Mouse (Mus musculus) testis, adult 2 months (tissue): ENCODE data around the gene Fkbp6.

Experiments
- CTCF ChIP-seq: fragments of 200-500 bp; IDR thresholded peaks from 2 replicates; pipeline ENCODE4 v1.5.1; 2012; ENCODE audit warnings: low read depth, mild to moderate bottlenecking, inconsistent platforms, low read length, moderate library complexity; ENCODE audit not compliant: control insufficient read depth, insufficient read depth, insufficient replicate concordance
- POLR2A ChIP-seq: fragments of 200-500 bp; IDR thresholded peaks from 2 replicates; pipeline ENCODE4 v1.6.1; 2012; ENCODE audit warnings: low read depth, mild to moderate bottlenecking, inconsistent platforms, low read length, moderate library complexity; ENCODE audit not compliant: control insufficient read depth

DNA sequence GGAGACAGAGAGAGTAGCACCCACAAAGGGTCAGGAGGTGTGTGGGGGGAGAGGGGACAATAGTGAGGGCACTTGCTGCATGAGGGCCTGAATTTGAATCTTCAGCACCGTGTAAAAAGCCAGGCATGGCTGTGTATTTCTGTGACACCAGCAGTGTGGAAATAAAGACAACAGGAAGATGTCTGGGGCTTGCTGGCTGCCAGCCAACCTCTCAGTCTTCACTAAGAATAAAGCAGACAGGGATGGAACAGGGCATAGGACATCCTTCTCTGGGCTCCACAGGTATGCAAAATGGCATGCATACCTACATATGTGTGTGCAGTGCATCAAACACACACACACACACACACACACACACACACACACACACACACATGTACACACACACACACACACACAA lies 6.2 kb upstream of the Fkbp6 start:
- TF ChIP-seq CTCF, result no peak
- no peak for TF ChIP-seq POLR2A
